Mouse (Mus musculus) spleen, embryonic (tissue): ENCODE results near the gene Pfkm.

ENCODE experiments used
- CTCF ChIA-PET: fragments of 350-600 bp; sonication (Branson Sonifier 250); formaldehyde crosslinking; loops from one replicate; lab custom pipeline; 2022; lab: Charles Lee

Pfkm gene

DNA sequence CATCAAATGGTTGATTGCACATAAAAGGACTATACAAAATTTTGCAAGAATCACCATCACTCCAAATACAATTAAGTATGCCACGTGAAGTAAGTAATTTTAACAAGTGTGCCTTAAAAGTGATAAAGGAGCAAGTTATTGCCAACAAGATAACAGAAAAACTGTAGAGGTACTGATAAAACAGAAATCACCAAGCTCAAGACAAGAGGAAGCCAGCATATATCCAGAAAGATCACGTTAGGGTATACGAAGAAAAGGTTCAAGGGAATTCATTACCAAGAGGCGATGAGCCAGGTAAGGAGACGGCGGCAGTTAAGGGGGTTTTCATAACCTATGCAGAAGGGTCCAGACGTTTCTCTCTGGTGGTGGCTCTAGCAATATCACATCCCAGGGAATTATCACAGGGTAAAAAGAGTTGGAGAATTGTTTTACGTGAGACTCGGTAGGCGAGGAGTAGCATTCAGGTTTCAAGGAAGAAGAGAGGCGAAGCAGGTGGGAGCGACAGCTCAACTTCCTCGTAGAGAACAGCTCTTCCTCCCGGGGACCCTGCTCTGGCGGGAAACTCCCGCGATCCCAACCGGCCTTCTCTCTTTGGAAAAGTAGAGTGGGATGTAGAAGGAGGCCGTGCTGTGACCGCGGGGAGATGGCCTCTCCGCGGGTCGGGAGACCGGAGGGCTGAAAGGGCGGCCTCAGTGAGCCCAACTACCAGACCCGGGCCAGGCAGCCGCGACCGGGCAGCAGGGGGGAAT lies at the start of gene Pfkm:
Gene Pfkm (plus strand): TSS at position 218 of the 749 bp plus-strand sequence.
- CTCF ChIA-PET = interaction anchor here (0.7 kb wide), 1 partner anchor 118 kb away, joined by 3 read pairs; no protein-coding TSS in a partner anchor

DNA sequence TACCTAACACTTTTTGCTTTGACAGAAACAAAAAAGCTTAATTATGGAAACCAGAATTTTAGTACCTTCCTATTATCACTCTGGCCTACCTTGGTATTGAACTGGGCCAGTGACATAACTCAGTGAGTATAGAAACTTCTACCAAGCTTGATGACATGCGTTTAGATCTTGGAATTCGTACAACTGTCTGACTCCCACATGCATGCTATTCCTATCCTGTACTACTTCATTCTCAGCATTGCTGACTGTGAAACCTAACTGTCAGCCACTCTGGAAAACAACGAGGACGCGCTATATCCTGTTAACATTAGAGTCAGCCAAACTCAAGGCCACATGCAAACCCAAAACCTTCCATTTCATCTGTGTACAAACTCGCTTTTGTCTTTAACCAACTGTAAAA lies 48.4 kb upstream of the Pfkm start:
- CTCF ChIA-PET = no interaction called here

DNA sequence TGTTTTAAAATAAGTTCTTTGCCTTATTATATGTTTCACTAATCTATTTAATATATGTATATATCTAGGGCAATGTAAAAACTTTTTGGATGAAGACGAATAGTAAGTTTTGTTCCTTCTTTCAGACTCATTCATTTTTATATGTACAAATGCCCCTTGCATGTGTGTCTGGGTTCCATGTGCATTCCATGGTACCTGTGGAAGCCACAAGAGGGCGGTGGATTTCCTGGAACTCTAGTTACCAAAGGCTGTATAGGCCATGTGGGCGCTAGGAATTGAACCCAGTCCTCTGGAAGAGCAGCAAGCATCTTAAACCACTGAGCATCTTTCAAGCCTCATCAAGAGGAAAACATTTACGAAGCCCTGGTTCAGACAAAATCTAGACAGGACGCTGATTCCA lies 48.0 kb upstream of the Pfkm start:
- CTCF ChIA-PET = no interaction called here

DNA sequence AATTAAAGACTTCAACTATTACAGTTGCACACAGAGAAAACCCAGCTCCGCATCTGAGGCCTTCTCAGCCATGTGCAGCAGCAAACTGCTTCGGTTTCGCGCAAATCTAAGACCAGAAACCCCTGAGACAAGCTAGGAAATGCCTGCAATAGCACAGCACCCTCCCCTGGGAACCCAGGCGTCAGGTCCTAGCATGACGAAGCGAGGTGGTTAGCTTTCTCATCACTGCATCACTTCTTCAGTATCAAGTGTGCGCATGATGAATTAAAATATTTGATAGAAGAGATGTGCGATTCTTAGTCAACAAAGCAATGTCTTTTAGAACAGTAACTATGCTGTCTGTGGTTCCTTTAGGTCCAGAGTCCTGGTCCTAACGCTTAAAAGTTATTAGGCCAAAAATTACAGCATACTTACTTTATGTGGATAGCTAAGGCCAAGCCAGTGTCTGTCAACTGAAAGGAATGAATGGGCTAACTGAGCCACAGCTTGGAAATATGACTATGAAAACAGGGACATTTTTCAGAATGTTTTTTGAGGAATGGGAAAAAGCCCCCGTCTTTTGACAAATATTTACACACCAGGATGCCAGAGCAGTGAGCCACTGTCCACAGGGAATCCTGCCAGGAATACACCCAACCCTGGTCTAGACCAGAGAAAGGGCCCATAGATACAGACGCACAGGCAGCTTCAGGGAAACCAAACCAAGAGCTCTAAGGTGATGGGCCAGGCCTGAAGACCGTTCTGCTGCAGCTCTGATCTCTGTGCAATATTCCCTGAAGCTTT lies 43.3 kb upstream of the Pfkm start:
- CTCF ChIA-PET = no interaction called here

DNA sequence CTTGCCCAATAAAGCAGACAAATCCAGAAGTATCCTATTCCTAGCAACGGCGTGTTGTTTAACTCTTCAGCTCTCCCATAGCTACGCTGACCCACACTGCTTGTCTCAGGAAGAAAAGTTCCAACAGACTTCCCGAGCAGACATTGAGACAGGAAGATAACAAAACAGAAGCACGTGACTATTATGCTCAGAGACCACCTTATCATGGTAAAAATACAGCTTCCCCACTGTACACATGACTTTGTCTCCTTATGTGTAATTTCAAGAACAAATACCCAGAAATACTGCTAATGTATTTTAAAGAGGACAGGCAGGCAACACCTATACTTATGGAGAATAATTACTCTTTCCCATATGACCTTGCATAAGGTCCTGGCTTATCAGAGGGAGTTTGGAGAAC lies 40.7 kb upstream of the Pfkm start:
- CTCF ChIA-PET = no interaction called here

DNA sequence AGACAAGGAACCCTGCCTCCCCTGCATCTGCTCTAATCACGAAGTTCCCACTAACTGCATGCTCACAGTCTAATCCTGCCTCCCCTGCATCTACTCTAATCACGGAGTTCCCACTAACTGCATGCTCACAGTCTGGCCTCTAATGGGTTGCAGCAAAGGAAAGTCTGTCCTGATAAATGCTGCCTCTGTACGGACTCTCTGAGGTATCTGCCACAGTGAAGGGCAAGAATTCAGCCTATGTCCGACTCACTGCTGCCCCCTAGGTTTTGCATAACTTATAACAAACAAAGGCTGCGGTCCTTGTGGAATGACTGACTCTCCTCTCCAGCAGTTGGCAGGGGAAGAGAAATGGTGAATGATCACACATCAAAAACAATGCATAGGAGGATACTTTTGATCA lies 37.1 kb upstream of the Pfkm start:
- CTCF ChIA-PET = no interaction called here

DNA sequence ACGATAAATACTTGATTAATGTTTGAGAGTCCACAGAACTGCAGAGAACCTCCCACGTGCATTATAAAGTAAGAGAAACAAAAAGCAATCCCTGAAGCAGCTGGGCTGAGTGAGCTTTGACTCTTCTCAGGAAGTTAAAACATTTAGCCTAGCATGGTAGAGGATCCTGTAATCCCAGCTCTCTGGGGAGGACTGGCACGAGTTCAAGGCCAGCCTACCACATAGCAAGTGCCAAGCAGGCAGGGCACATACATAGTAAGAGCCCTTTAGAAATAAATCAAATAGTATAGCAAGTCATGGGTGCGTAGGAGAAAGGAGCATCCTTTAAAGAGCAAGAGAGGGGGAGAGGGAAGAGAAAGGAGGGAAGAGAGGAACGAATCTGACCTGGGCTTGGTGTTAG lies 26.5 kb upstream of the Pfkm start:
- CTCF ChIA-PET = no interaction called here

DNA sequence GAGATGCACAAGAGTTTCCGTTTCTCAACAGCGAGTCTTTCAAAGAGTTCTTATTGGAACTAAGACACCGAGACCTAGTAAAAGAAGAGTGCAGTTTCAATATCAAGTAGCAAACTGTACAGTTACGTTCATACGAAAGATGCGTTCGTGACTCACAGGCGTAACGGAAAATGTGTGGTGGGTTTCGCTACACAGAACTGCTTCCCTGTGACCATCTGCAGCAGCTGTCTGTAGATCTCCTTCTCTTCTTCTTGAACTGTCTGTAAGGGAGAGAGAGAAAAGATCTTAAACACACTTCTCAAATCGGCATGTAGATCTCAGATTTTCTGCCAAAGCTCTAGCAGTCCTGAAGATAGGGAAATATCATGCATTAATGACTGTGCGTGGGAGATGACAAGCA lies 25.8 kb upstream of the Pfkm start:
- CTCF ChIA-PET = no interaction called here

DNA sequence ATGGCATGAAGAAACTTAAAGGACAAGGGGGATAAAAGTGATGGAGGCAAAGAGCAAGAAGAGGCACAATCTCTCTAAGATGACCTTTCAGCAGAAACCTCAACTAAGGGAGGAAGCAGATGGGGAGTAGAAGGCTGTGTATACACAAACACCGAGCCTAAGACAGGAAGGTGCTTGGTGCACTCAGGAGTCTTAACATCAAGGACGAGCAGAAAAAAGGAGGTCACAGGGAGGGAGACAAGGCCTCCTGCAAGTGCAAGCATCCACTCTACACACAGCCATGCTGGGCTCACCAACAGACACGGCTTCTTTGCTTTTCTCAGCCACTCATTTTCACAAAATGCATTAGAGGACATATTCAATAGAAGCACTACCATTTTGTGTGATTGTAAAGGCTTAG lies 24.9 kb upstream of the Pfkm start:
- CTCF ChIA-PET = no interaction called here

DNA sequence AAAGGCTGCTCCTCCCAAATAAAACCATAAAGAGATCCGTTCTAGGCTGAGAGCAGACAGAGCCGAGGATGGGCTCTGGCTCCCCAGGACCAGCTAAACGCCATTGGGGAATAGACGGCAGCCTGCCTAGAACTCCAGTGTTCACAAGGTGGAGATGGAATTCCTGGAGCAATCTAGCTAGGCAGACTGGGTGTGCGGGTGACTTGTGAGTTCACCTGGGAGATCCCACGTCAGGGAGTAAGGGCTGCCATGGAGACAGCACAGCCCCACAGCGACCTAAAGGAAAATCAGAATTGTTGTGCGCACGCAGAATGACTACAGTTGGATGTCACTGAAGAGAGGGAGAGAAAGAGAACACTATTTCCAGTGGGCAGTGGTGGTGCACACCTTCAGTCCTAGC lies 23.9 kb upstream of the Pfkm start:
- CTCF ChIA-PET = no interaction called here

DNA sequence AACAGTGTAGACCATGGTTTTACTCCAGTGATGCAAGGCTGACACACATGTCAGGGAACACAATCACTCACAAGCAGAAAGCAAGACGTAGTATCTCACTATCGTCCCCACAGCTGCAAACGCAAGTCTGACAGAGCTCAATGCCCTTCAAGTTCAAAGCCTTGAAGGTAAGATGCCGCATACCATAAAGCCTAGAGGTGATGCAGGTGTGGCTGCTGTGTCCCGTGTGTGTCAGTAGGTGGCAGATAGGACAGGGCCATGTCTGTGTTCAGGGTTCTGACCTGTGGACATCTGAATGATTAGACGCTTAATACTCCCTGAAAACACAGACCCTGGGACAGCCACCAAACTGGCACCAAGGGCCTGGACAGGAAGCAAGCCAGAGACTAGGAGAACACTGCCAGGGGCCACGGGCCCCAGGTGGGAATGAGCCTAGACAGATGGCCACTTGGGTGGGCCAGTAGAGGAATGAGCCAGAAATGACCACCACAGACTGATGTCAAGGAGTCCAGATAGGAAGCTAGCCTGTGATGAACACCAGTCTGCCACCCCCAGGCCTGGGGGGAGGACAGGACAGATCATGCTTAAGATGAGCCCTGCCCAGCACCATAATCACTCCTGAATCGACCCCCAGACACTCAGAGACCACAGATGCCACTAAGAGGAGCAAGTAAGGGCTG lies 22.7 kb upstream of the Pfkm start:
- CTCF ChIA-PET = no interaction called here

DNA sequence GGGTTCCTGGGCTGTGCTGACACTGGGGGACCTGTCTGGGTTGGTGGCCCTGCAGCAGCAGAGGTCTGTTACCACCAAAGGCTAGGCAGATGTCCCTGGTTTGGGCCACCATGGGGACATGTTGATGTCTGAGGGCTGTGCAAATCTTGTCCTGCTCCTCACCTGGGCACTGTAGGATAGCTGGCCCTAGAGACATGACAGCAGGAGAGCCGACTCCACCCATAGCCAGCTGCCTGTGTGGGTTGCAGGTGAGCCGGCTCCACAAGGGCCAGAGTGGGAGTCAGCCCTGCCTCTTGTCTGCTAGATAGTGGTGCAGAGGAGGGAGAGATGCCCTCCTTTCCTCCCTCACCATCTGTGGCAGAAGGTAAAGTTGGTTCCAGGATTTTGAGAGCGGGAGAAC lies 22.0 kb upstream of the Pfkm start:
- CTCF ChIA-PET = no interaction called here

DNA sequence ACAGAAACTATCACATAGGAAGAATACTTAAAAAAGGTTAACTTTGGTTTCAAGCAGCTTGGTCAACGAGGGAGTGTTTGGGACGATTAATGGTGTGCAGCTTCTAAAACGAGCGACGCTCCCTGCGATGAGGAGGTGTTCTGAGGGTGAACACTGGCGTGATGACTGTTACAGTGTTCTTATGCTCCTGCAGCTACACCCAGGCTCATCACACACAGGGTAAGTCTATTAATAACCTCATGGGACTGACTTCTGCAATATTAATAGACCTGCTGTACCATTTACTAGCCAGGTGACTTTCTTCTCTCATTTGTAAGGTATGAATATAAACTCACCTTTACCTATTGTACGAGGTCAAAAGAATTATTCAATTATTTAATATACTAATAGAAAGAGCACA lies 17.9 kb upstream of the Pfkm start:
- CTCF ChIA-PET = no interaction called here

DNA sequence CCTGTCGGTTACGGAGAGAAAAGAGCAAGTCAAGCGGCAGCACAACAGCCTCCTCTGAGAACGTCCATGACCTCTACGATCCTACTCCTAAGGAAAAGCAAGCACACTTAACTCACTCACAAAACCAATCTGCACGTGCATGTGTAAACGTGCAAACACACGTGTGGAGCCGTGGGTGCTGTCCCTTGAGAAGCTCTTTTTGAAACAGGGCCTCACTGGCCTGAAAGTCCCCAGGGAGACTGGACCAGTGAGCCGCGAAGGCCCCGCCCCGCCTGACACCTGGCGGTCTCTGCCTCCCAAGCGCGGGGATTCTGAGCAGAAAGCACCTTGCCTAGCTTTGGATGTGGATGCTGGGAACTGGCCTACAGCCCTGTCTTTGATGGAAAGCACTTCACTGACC lies 17.4 kb upstream of the Pfkm start:
- CTCF ChIA-PET = no interaction called here

DNA sequence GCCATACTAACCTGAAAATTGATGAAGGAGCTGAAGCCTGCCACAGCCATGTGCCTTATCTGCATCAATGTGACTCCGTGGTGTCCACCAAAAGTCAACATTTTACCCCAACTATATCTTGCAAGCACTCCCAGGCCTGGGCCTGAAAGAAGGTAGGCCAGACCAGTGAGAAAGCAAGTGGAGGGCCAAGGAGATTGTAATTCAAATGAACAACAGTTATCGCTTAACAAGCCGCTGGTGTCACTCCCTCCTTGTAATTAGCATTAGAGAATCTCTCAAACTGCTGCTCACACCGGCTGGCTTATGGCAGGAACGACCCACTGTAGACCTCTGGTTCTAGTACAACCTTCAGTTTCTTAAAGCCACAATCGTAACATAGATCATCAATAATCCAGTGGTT lies 15.5 kb upstream of the Pfkm start:
- CTCF ChIA-PET = no interaction called here

DNA sequence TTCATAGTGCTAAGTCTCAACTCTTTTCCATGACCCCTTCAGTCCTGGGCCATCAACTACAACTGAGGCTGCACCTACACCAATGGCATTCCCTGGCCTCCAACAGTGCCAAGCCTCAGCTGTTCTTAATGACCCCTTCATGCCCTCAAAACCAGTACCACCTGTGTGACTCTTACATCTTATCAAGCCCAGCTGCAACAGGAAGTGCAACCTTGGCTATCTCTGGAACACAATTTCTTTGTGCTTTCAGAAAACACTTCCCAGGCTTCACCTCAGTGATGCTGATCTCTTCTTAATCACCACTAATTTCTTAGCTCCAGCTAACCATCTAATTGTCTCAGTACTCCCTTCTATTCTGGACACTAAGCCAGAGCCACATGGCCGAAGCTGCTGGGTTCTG lies 3.5 kb upstream of the Pfkm start:
- CTCF ChIA-PET = interaction anchor here (1.7 kb wide), 1 partner anchor 15 kb away, joined by 3 read pairs; no protein-coding TSS in a partner anchor

DNA sequence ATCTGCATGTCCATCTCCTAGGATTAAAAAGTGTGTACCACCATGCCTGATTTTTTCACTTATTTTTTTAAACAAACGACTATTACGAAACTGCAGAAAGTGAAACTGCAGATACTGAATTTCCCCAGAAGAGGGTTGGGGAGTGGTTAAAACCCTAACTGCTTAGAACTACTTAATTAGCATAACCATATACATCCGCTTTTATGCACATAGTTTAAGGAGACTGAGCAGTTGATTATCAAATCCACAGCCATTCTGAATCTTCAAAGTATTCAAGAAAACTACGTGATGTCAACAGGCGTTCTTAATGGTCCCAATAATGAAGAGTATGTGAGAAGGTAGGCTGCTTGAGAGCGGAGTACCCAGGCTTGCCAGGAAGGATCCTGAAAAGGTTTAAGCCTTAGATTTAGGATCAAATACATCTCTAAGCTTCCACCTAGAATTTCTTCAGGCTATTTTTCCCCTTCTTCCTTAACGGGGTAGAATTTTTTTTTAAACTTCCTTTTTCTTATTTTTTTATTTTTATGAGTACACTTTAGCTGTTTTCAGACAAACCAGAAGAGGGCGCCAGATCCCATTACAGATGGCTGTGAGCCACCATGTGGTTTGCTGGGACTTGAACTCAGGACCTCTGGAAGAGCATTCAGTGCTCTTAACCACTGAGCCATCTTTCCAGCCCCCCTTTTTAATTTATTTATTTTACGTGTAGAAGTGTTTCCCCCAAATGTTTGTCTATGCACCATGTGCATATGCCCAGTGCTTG lies 2.8 kb upstream of the Pfkm start:
- CTCF ChIA-PET = interaction anchor here (1.0 to 1.7 kb wide), 2 partner anchors 16 to 51 kb away, joined by 3 read pairs; no protein-coding TSS in a partner anchor

DNA sequence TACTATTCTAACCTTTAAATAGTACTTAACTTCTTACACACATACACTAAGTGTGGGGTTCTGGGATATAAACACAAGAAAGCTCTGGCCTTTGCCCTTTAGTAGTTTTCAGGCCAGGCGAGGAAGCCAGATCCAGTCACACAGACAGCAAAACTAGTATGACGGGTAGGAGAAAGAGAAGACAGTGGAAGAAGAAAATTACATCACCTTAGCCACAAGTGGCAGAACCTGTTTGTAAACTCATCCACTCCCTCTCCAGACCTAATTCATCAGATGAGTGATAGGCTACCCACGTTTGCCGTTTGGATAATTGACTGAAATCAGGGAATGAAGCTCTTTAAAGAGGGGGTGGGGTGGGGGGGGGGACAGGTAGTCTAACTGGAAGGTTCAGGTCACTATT lies 548 bp upstream of the Pfkm start:
- CTCF ChIA-PET = no interaction called here

DNA sequence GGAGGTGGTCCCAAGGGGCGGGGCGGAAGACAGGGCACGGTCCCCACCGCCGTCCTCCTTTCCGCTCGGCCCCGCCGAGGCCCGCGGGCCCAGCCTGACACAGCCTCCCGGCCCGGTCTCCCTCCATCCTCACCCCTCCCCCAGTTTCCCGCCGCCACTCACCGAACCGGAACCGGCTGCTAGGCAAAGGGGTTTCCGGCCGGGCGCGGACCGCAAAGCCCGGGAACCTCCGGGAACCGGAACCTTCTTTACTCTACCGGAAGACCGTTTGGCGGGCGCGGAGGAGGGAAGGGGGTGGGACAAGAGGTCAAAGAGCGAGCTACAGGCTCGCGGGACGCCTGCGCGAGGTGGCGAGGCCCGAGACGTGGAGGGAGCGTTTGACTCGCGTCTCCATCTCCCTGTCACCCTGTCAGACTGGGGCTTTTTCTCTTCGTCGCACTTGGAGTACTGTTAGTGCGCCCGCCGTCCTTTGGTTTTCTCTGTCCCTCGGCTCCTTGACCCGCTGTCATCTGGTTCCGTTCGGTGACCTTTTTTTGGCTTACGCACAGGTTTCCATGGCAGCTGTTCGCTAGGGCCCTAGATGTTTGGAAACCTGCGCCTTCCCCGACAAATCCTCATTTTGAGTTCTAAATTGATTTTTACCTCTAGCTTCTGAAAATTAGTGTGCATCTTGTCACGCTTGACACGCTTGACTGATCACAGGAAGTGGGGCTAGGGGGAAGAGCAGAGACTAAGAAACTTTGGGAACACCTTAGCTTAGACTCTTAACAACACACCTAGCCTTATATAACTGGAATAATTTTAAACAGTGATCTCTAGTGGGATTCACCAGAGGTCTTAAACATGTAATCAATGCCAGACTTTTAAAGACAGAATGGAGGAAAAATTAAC lies 977 bp downstream of the Pfkm start, which contains the start of gene Senp1:
Gene Senp1 (minus strand): TSS at position 624 of the 891 bp plus-strand sequence.
- CTCF ChIA-PET = interaction anchor here (0.7 kb wide), 1 partner anchor 119 kb away, joined by 3 read pairs; no protein-coding TSS in a partner anchor

DNA sequence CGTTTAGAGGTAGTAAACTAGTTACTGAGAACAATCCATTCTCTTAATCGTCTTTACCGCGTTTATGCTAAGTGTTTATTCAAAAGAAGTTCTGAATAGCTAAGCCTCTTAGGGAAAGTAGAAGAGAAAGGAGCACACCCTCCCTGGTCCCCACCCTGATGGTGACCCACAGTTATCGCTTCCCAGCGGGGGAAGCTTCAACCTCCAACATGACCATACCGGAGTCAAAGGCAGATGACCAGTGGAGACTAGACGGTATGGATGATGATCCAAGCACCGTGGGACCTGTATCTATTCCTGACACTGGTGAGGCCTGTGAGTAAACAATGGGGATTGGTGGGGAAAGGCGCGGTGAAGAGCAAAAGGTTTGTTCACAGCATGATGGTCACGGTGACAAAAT lies 2.5 kb downstream of the Pfkm start:
- CTCF ChIA-PET = interaction anchor here (0.6 kb wide), 1 partner anchor 48 kb away, joined by 3 read pairs; no protein-coding TSS in a partner anchor
